Mouse (Mus musculus) midbrain, embryonic 16.5 days (tissue): ENCODE results near the gene Ppp3ca. TPM values are rescaled to one million over a fixed set of nuclear protein-coding genes. Genes with fewer than 3 reads are reported as not detected.

Experiments used
- ATAC-seq: fragments of 200-750 bp; cut with Nextera tagmentation; 2 replicates; pipeline ENCODE4 v1.8.0; 2017; ENCODE audit warnings: moderate TSS enrichment
- H3K27ac ChIP-seq: fragments of 300-500 bp; sonication (generic); 2 replicates; pipeline ENCODE4 v1.5.1; 2014; ENCODE audit warnings: mild to moderate bottlenecking, low read length, mixed read lengths
- H3K27me3 ChIP-seq: fragments of 300-500 bp; sonication (generic); 2 replicates; pipeline ENCODE4 v1.6.1; 2014; ENCODE audit warnings: low read depth, low read length, mixed read lengths; ENCODE audit not compliant: control insufficient read depth, insufficient read depth
- H3K36me3 ChIP-seq: fragments of 300-500 bp; sonication (generic); 2 replicates; pipeline ENCODE4 v1.6.1; 2014; ENCODE audit warnings: mild to moderate bottlenecking, low read length, moderate library complexity, mixed read lengths; ENCODE audit not compliant: control insufficient read depth, insufficient read depth
- H3K4me1 ChIP-seq: fragments of 300-500 bp; sonication (generic); 2 replicates; pipeline ENCODE4 v1.6.1; 2014; ENCODE audit warnings: mild to moderate bottlenecking, low read length, mixed read lengths; ENCODE audit not compliant: control insufficient read depth, insufficient read depth
- H3K4me2 ChIP-seq: fragments of 300-500 bp; sonication (generic); 2 replicates; pipeline ENCODE4 v1.6.1; 2014; ENCODE audit warnings: mild to moderate bottlenecking, low read length, mixed read lengths
- H3K4me3 ChIP-seq: fragments of 300-500 bp; sonication (generic); 2 replicates; pipeline ENCODE4 v1.5.1; 2014; ENCODE audit warnings: low read depth, mild to moderate bottlenecking, low read length, moderate library complexity, mixed read lengths
- H3K9ac ChIP-seq: fragments of 300-500 bp; sonication (generic); 2 replicates; pipeline ENCODE4 v1.6.1; 2014; ENCODE audit warnings: low read depth, low read length, mixed read lengths
- H3K9me3 ChIP-seq: fragments of 300-500 bp; sonication (generic); replicated peaks from 2 replicates; pipeline ENCODE4 v1.6.1; 2014; ENCODE audit warnings: mild to moderate bottlenecking, low read length, mixed read lengths; ENCODE audit not compliant: control insufficient read depth, poor library complexity, severe bottlenecking
- WGBS: fragments of 180-500 bp; shearing (Covaris S2); extraction: QIAGEN DNeasy Blood & Tissue Kit; methylation state at CpG from one replicate; pipeline ENCODE4 v1.1.7; 2014; 5-methylcytosine and 5-hydroxymethylcytosine counted together
- polyA plus RNA-seq: library from polyadenylated mRNA; unstranded; fragments of >200 nt; fragmentation: Nextera tagmentation; extraction: Ambion mirVana; gene quantifications from 2 replicates; pipeline ENCODE4 v1.2.1, GENCODE M21; 2015

Gene Ppp3ca
- polyA plus RNA-seq, 1 experiment from 2014 or later, result 146 TPM

- Histone ChIP-seq H3K36me3 (no peaks in the 10 kb centered on the region), H3K27me3 (no peaks in the 10 kb centered on the region), H3K4me1 (peaks cover 30% of the 10 kb centered on the region), H3K4me2 (peak overlapping the region; percentile 48), H3K9me3 (no peaks in the 10 kb centered on the region), H3K4me3 (peak overlapping the region; percentile 87), H3K9ac (peak overlapping the region; percentile 93), H3K27ac (peak overlapping the region; percentile 98)
- under 1% methylated on average over 79 of the region's 92 CpGs for WGBS
- ATAC-seq, result peak; percentile 61
Measured at GRCm38 (mm10) chr3:136670360-136671131, 622 bp downstream of the Ppp3ca start.

GRCm38 (mm10) chr3:136671161-136671939 lies 1.4 kb downstream of the Ppp3ca start:
- H3K36me3 ChIP-seq, result no peaks in the 10 kb centered on the region
- H3K9me3 ChIP-seq, result no peaks in the 10 kb centered on the region
- under 1% methylated on average over 44 of the region's 52 CpGs for WGBS
- H3K27ac ChIP-seq, result peak overlapping the region; percentile 98
- H3K9ac ChIP-seq, result peak overlapping the region; percentile 93
- H3K4me1 ChIP-seq, result peaks cover 37% of the 10 kb centered on the region
- peak overlapping the region; percentile 48 for H3K4me2 ChIP-seq
- H3K27me3 ChIP-seq, result no peaks in the 10 kb centered on the region
- ATAC-seq, result peak; percentile 42
- H3K4me3 ChIP-seq, result peak overlapping the region; percentile 87

GRCm38 (mm10) chr3:136671940-136672278 lies 2.0 kb downstream of the Ppp3ca start:
- Histone ChIP-seq H3K9me3 (no peaks in the 10 kb centered on the region), H3K36me3 (no peaks in the 10 kb centered on the region), H3K27ac (peak overlapping the region; percentile 98), H3K9ac (peak overlapping the region; percentile 93), H3K4me3 (peak overlapping the region; percentile 87), H3K4me1 (peaks cover 40% of the 10 kb centered on the region), H3K4me2 (peak overlapping the region; percentile 48), H3K27me3 (no peaks in the 10 kb centered on the region)
- 9% methylated on average over 4 of the region's 5 CpGs for WGBS
- no peak for ATAC-seq

DNA sequence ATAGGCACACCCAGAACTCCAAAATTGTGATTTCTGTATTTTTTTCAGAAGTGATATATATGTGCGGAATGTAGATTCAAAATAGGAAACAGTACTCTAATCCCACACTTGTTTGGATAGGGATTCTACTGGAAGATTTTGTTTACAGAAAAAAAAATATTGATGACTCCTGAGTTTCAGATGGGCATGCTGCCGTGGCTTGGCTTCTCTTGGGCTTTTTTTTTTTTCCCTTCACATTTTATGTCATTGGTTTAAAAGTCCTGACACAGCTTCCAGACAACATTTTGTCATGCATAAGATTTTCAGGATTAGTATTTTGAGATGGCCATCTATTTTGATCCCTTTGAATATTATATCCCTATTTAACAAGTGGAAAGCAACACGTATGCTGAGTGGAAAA lies 2.9 kb downstream of the Ppp3ca start:
- H3K4me1 ChIP-seq, result peaks cover 40% of the 10 kb centered on the region
- H3K9ac ChIP-seq, result no peak overlapping the region
- H3K4me3 ChIP-seq, result peak overlapping the region; percentile 87
- H3K4me2 ChIP-seq, result peak overlapping the region; percentile 48
- no peak overlapping the region for H3K27ac ChIP-seq
- WGBS, result 75% methylated on average over 3 of the region's 3 CpGs
- no peak for ATAC-seq
- no peaks in the 10 kb centered on the region for H3K9me3 ChIP-seq
- no peaks in the 10 kb centered on the region for H3K27me3 ChIP-seq
- no peaks in the 10 kb centered on the region for H3K36me3 ChIP-seq

- no peak overlapping the region for H3K27ac ChIP-seq
- WGBS, result 85% methylated on average over 2 of the region's 2 CpGs
- peaks cover 41% of the 10 kb centered on the region for H3K4me1 ChIP-seq
- H3K36me3 ChIP-seq, result no peaks in the 10 kb centered on the region
- H3K9ac ChIP-seq, result no peak overlapping the region
- H3K4me3 ChIP-seq, result peak overlapping the region; percentile 14
- H3K27me3 ChIP-seq, result no peaks in the 10 kb centered on the region
- peak overlapping the region; percentile 44 for H3K4me2 ChIP-seq
- H3K9me3 ChIP-seq, result no peaks in the 10 kb centered on the region
- ATAC-seq, result no peak
Measured at GRCm38 (mm10) chr3:136673363-136673762, 3.4 kb downstream of the Ppp3ca start.

DNA sequence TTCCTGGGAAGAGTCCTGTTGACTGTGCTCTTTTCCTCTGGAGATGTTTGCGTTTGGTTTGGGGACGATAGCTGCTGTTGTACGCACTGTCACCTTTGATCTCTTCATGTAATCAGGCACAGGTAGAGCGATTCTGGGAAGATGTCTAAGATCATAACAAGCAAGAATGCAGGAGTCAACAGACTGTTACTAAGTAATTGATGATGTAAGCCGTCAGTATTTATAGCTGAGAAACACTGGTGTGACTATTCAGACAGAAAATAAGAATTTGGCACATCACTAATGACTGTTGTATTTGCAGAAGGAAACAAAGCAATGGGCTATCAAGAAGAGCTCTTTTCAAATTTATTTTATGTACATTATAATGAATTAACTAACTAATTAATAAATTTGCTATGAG lies 4.6 kb downstream of the Ppp3ca start:
- H3K4me2 ChIP-seq, result peak overlapping the region; percentile 38; the same call in 1 of the 2 replicates

DNA sequence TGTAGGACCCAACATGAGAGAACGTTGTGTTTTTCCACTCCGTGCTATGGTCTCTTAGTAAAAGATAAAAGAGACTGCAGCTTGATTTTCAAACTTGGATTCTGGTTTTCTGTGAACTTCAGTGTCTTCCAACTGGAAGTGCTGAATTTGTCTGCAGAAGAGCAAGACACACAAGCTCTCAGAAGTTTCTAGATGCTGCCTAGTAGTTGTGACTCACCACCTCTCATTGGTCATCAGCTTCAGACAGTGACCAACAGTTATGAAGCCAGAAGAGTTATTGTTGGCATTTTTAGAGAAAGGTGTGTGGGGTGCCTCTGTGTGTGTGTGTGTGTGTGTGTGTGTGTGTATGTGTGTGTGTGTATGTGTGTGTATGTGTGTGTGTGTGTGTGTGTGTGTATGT lies 7.1 kb downstream of the Ppp3ca start:
- Histone ChIP-seq H3K4me3 (no peak overlapping the region), H3K36me3 (no peaks in the 10 kb centered on the region), H3K4me1 (peaks cover 47% of the 10 kb centered on the region), H3K9me3 (no peaks in the 10 kb centered on the region), H3K27ac (no peak overlapping the region), H3K9ac (no peak overlapping the region), H3K4me2 (no peak overlapping the region), H3K27me3 (no peaks in the 10 kb centered on the region)
- 92% methylated on average over 2 of the region's 2 CpGs for WGBS
- no peak for ATAC-seq

More for the DNA sequence above, 4.6 kb downstream of the Ppp3ca start:
- H3K4me1 ChIP-seq, result peaks cover 43% of the 10 kb centered on the region
- H3K9me3 ChIP-seq, result no peaks in the 10 kb centered on the region
- no peak overlapping the region for H3K27ac ChIP-seq
- H3K27me3 ChIP-seq, result no peaks in the 10 kb centered on the region
- H3K36me3 ChIP-seq, result no peaks in the 10 kb centered on the region
- H3K4me3 ChIP-seq, result no peak overlapping the region
- no peak for ATAC-seq
- WGBS, result 63% methylated on average over 5 of the region's 5 CpGs
- no peak overlapping the region for H3K9ac ChIP-seq

GRCm38 (mm10) chr3:136678386-136678785 lies 8.5 kb downstream of the Ppp3ca start:
- no peak overlapping the region for H3K4me3 ChIP-seq
- no peak for ATAC-seq
- H3K4me1 ChIP-seq, result peaks cover 37% of the 10 kb centered on the region
- WGBS, result 59% methylated on average over 8 of the region's 8 CpGs
- no peak overlapping the region for H3K9ac ChIP-seq
- no peaks in the 10 kb centered on the region for H3K9me3 ChIP-seq
- no peak overlapping the region for H3K27ac ChIP-seq
- no peaks in the 10 kb centered on the region for H3K27me3 ChIP-seq
- no peaks in the 10 kb centered on the region for H3K36me3 ChIP-seq
- H3K4me2 ChIP-seq, result no peak overlapping the region

DNA sequence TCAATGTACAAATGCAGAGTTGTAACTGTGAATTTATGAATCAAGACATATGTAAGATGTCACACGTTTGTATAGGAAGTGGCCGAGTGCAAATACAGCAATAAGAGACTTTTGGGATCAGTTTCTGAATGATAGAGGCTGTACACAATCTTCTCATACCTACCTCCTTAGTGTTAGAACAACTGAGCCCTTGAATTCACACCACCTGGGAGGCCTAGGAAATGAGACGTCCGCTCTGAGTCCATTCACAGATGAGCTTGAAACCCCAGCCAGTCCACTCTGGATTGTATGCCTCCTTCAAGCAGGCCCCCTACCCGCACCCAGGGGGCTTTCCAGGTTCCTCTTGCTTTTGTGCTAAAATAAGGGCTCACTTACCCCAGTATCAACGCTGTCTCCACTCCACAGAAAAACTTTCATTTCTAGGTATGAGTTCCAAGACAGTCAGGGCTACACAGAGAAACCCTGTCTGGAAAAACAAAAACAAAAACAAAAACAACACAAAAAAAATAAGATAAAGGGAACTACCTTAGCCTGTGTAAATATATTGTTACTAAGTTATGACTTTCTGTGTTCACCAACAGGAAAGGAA lies 10.1 kb downstream of the Ppp3ca start:
- WGBS, result 70% methylated on average over 6 of the region's 6 CpGs
- H3K9me3 ChIP-seq, result no peaks in the 10 kb centered on the region
- no peaks in the 10 kb centered on the region for H3K36me3 ChIP-seq
- H3K4me3 ChIP-seq, result no peak overlapping the region
- H3K9ac ChIP-seq, result no peak overlapping the region
- H3K27ac ChIP-seq, result no peak overlapping the region
- no peaks in the 10 kb centered on the region for H3K27me3 ChIP-seq
- no peak for ATAC-seq
- H3K4me1 ChIP-seq, result peaks cover 28% of the 10 kb centered on the region
- H3K4me2 ChIP-seq, result no peak overlapping the region
